Mouse (Mus musculus): ENCODE data around the gene Brd4.

GRCm38 (mm10) chr17:32257452-32257851 is 27.1 kb downstream of the Brd4 start:
- TF ChIP-seq CTCF (IDR thresholded peaks at IDR 0.05; ENCODE audit: low read depth) (no peak), EP300 (optimal IDR thresholded peaks at IDR 0.05) (no peak)
